ENCODE assay signal across 31 mouse cellular contexts in the genomic region with DNA sequence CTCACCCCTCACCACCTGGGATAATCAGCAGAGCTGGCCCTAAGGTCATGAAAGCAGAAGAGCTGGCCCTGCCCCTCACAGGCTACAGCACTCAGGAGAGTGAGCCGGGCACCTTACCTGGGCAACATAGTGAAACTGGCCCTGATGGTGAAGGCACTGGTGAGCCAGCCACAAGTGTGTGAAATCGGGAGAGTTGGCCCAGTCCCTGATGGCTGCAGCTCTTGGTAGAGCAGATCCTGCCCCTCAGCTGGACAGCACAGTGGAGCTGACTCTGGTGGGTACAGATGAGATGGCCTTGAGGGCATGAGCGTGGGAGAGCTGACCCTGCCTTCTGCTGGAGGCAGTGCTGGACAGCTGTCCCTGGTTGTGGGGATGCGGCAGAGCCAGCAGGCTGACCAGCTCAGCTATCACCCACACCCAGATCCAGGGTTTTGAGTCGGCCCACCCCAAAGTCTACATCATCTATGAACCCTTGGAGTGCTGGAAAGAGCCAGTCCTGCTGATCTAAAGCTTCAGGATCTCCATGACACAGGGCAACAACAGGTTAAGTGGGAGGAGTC. TPM values are rescaled to one million over a fixed set of nuclear protein-coding genes. Genes with fewer than 3 reads are reported as not detected.
DNase-seq lines count a peak whose midpoint lies in the region; ATAC-seq and TF ChIP-seq lines count a peak whose summit lies in the region.
"Had no signal": no experiment of that assay in that cellular context is flagged by ENCODE, and none has a peak within 500 bp of the region (broad histone marks: within the 10 kb centered on the region; RNA-seq: fewer than 3 reads in every experiment).

No protein-coding gene starts in this region.

- DNase-seq in embryonic facial prominence, embryonic 11.5 days (ENCODE audit: low spot score), result no peak
- no peak for DNase-seq in embryonic facial prominence, embryonic 10.5 days (ENCODE audit: low spot score)
- DNase-seq in hindbrain, postnatal 0 days (ENCODE audit: low spot score), result no peak
- no peak for DNase-seq in hindbrain, embryonic 14.5 days (ENCODE audit: low spot score)
- DNase-seq in limb, embryonic 10.5 days (ENCODE audit: low spot score), result no peak
- DNase-seq: adrenal gland, postnatal 10 days; cerebellum, adult 11 months; cerebellum, adult 9-10 months; embryo, embryonic 11 days; gastrocnemius, adult 2 months; gastrocnemius, postnatal 36 days; heart, postnatal 10 days; kidney, adult 9 months; layer of hippocampus, adult 9-11 months; right cerebral cortex, postnatal 4 days; thymus, adult 18-20 months; thymus, postnatal 25 days had no signal

- no peak overlapping the region for H3K4me3 ChIP-seq in embryonic facial prominence, embryonic 11.5 days (ENCODE audit: low read depth, low read length)
- no peak overlapping the region for H3K4me3 ChIP-seq in embryonic facial prominence, embryonic 10.5 days
- H3K4me3 ChIP-seq in hindbrain, postnatal 0 days (ENCODE audit: low read length), result no peak overlapping the region
- no peak overlapping the region for H3K4me3 ChIP-seq in hindbrain, embryonic 14.5 days (replicated peaks; ENCODE audit: low read length)
- no peak overlapping the region for H3K4me3 ChIP-seq in limb, embryonic 13.5 days
- H3K4me3 ChIP-seq in limb, embryonic 10.5 days, result no peak overlapping the region
- H3K4me3 ChIP-seq in myocyte, result no peak overlapping the region
- H3K4me3 ChIP-seq: erythroblast, embryonic 14.5 days; gastrocnemius, adult 2 months; heart, embryonic 13.5 days; hindbrain, embryonic 10.5 days; liver, embryonic 15.5 days; megakaryocyte, embryonic 14.5 days; midbrain, embryonic 12.5 days; neural tube, embryonic 13.5 days had no signal

- no peak overlapping the region for H3K4me2 ChIP-seq in embryonic facial prominence, embryonic 11.5 days (ENCODE audit: low read depth, low read length)
- no peak overlapping the region for H3K4me2 ChIP-seq in hindbrain, postnatal 0 days (ENCODE audit: low read depth, low read length)
- no peak overlapping the region for H3K4me2 ChIP-seq in hindbrain, embryonic 14.5 days (replicated peaks)
- no peak overlapping the region for H3K4me2 ChIP-seq in limb, embryonic 13.5 days (replicated peaks)
- no peak overlapping the region for H3K4me2 ChIP-seq in myocyte (ENCODE audit: low read depth)
- H3K4me2 ChIP-seq: heart, embryonic 13.5 days; liver, embryonic 15.5 days; midbrain, embryonic 12.5 days; neural tube, embryonic 13.5 days had no signal

- ATAC-seq in embryonic facial prominence, embryonic 11.5 days (replicated peaks; ENCODE audit: insufficient number of reproducible peaks, low FRiP score, low TSS enrichment, low read depth), result 0 out of 2 replicates have a peak, but pooled peaks have one; percentile 29
- ATAC-seq in hindbrain, postnatal 0 days, result 0 out of 2 replicates have a peak, but pooled peaks have one; percentile 21
- no peak for ATAC-seq in hindbrain, embryonic 14.5 days (ENCODE audit: low FRiP score)
- peak; percentile 19; the same call in 1 of the 2 replicates for ATAC-seq in limb, embryonic 13.5 days (ENCODE audit: low FRiP score, low read depth)
- ATAC-seq: forebrain, embryonic 16.5 days; hindbrain, embryonic 16.5 days; intestine, postnatal 0 days had no signal

- no peak for TF ChIP-seq POLR2A in myocyte (IDR thresholded peaks at IDR 0.05; ENCODE audit: insufficient read length, low read depth)

- no peak overlapping the region for H3ac ChIP-seq in myocyte (ENCODE audit: control insufficient read depth, insufficient read length)

- no peak overlapping the region for H3K9ac ChIP-seq in embryonic facial prominence, embryonic 11.5 days (replicated peaks; ENCODE audit: low read length)
- no peak overlapping the region for H3K9ac ChIP-seq in hindbrain, postnatal 0 days (replicated peaks; ENCODE audit: low read length)
- H3K9ac ChIP-seq in hindbrain, embryonic 14.5 days, result no peak overlapping the region
- H3K9ac ChIP-seq in limb, embryonic 13.5 days, result no peak overlapping the region
- H3K9ac ChIP-seq: heart, embryonic 13.5 days; liver, embryonic 15.5 days; midbrain, embryonic 12.5 days; neural tube, embryonic 13.5 days had no signal

- H3K79me2 ChIP-seq in myocyte (ENCODE audit: control insufficient read depth, insufficient read depth), result no peaks in the 10 kb centered on the region

- no peaks in the 10 kb centered on the region for H3K27me3 ChIP-seq in embryonic facial prominence, embryonic 11.5 days (ENCODE audit: control insufficient read depth, insufficient read depth, low read length)
- H3K27me3 ChIP-seq in embryonic facial prominence, embryonic 10.5 days (replicated peaks; ENCODE audit: low read depth, poor library complexity, severe bottlenecking), result no peaks in the 10 kb centered on the region
- H3K27me3 ChIP-seq in hindbrain, postnatal 0 days (ENCODE audit: insufficient read depth, low read length), result no peaks in the 10 kb centered on the region
- no peaks in the 10 kb centered on the region for H3K27me3 ChIP-seq in hindbrain, embryonic 14.5 days (ENCODE audit: control insufficient read depth, insufficient read depth, low read length)
- no peaks in the 10 kb centered on the region for H3K27me3 ChIP-seq in limb, embryonic 13.5 days
- no peaks in the 10 kb centered on the region for H3K27me3 ChIP-seq in limb, embryonic 10.5 days (ENCODE audit: low read depth, poor library complexity, severe bottlenecking)
- no peaks in the 10 kb centered on the region for H3K27me3 ChIP-seq in myocyte (ENCODE audit: control insufficient read depth, insufficient read depth, insufficient read length)
- H3K27me3 ChIP-seq: heart, embryonic 13.5 days; liver, embryonic 15.5 days; neural tube, embryonic 13.5 days had no signal

- TF ChIP-seq CTCF in hindbrain, postnatal 0 days (IDR thresholded peaks at IDR 0.05; ENCODE audit: low read depth), result no peak

- H3K36me3 ChIP-seq in embryonic facial prominence, embryonic 11.5 days (replicated peaks; ENCODE audit: control insufficient read depth, insufficient read depth, low read depth, low read length), result no peaks in the 10 kb centered on the region
- no peaks in the 10 kb centered on the region for H3K36me3 ChIP-seq in embryonic facial prominence, embryonic 10.5 days (replicated peaks)
- H3K36me3 ChIP-seq in hindbrain, postnatal 0 days (ENCODE audit: insufficient read depth, low read length), result no peaks in the 10 kb centered on the region
- H3K36me3 ChIP-seq in hindbrain, embryonic 14.5 days (replicated peaks; ENCODE audit: control insufficient read depth, insufficient read depth), result no peaks in the 10 kb centered on the region; the same call in 1 of the 2 replicates
- no peaks in the 10 kb centered on the region for H3K36me3 ChIP-seq in limb, embryonic 13.5 days
- no peaks in the 10 kb centered on the region for H3K36me3 ChIP-seq in limb, embryonic 10.5 days
- H3K36me3 ChIP-seq in myocyte (ENCODE audit: control insufficient read depth, insufficient read depth), result no peaks in the 10 kb centered on the region
- H3K36me3 ChIP-seq: G1E; hindbrain, embryonic 10.5 days; liver, embryonic 15.5 days; midbrain, embryonic 12.5 days had no signal

- H3K4me1 ChIP-seq in embryonic facial prominence, embryonic 11.5 days (ENCODE audit: control insufficient read depth, insufficient read depth, low read length), result no peaks in the 10 kb centered on the region
- H3K4me1 ChIP-seq in embryonic facial prominence, embryonic 10.5 days, result no peaks in the 10 kb centered on the region
- H3K4me1 ChIP-seq in hindbrain, postnatal 0 days (ENCODE audit: insufficient read depth, low read length), result no peaks in the 10 kb centered on the region
- H3K4me1 ChIP-seq in hindbrain, embryonic 14.5 days (replicated peaks; ENCODE audit: control insufficient read depth, insufficient read depth, low read length), result no peaks in the 10 kb centered on the region
- H3K4me1 ChIP-seq in limb, embryonic 13.5 days, result no peaks in the 10 kb centered on the region
- H3K4me1 ChIP-seq in limb, embryonic 10.5 days, result peaks cover 5% of the 10 kb centered on the region; the same call in 1 of the 2 replicates
- H3K4me1 ChIP-seq: hindbrain, embryonic 10.5 days; liver, embryonic 15.5 days; midbrain, embryonic 12.5 days; neural tube, embryonic 13.5 days had no signal

- no peak overlapping the region for H3K27ac ChIP-seq in embryonic facial prominence, embryonic 11.5 days (replicated peaks; ENCODE audit: low read depth, low read length)
- H3K27ac ChIP-seq in embryonic facial prominence, embryonic 10.5 days (replicated peaks), result no peak overlapping the region
- no peak overlapping the region for H3K27ac ChIP-seq in hindbrain, postnatal 0 days
- no peak overlapping the region for H3K27ac ChIP-seq in hindbrain, embryonic 14.5 days
- H3K27ac ChIP-seq in limb, embryonic 13.5 days, result no peak overlapping the region
- H3K27ac ChIP-seq in limb, embryonic 10.5 days, result no peak overlapping the region
- H3K27ac ChIP-seq: gastrocnemius, adult 2 months; heart, embryonic 13.5 days; hindbrain, embryonic 10.5 days; liver, embryonic 15.5 days; midbrain, embryonic 12.5 days; neural tube, embryonic 13.5 days; stomach, postnatal 0 days had no signal

- WGBS in embryonic facial prominence, embryonic 11.5 days, result 77% methylated on average over 5 of the region's 5 CpGs
- WGBS in embryonic facial prominence, embryonic 10.5 days, result 80% methylated on average over 5 of the region's 5 CpGs
- WGBS in hindbrain, postnatal 0 days, result 80% methylated on average over 5 of the region's 5 CpGs
- WGBS in hindbrain, embryonic 14.5 days, result 83% methylated on average over 5 of the region's 5 CpGs
- WGBS in limb, embryonic 13.5 days, result 74% methylated on average over 5 of the region's 5 CpGs
- 62% methylated on average over 5 of the region's 5 CpGs for WGBS in limb, embryonic 10.5 days

- no peaks in the 10 kb centered on the region for H3K9me3 ChIP-seq in embryonic facial prominence, embryonic 11.5 days (replicated peaks; ENCODE audit: control insufficient read depth, low read length)
- no peaks in the 10 kb centered on the region for H3K9me3 ChIP-seq in embryonic facial prominence, embryonic 10.5 days
- no peaks in the 10 kb centered on the region for H3K9me3 ChIP-seq in hindbrain, postnatal 0 days (ENCODE audit: low read length)
- H3K9me3 ChIP-seq in hindbrain, embryonic 14.5 days (ENCODE audit: control insufficient read depth, low read length), result no peaks in the 10 kb centered on the region
- no peaks in the 10 kb centered on the region for H3K9me3 ChIP-seq in limb, embryonic 13.5 days
- no peaks in the 10 kb centered on the region for H3K9me3 ChIP-seq in limb, embryonic 10.5 days (replicated peaks)
- H3K9me3 ChIP-seq: heart, embryonic 13.5 days; hindbrain, embryonic 10.5 days; liver, embryonic 15.5 days; megakaryocyte, embryonic 14.5 days; midbrain, embryonic 12.5 days; neural tube, embryonic 13.5 days had no signal

RNA-seq across cellular contexts. Expression of gene Rin2, which starts 43.7 kb away (rescaled TPM):
- 21.1 and 23.4 TPM in 2 replicates for polyA plus RNA-seq in embryonic facial prominence, embryonic 11.5 days (2014; fragmentation: Nextera tagmentation; extraction: Ambion mirVana)
- 13.7 and 16.2 TPM in 2 replicates for polyA plus RNA-seq in embryonic facial prominence, embryonic 10.5 days (2016; fragmentation: Nextera tagmentation; extraction: Ambion mirVana)
- total RNA-seq in hindbrain, postnatal 0 days (2014; rRNA removed), result 11.7 and 16.2 TPM in 2 replicates
- 9.4 and 9.8 TPM in 2 replicates for polyA plus RNA-seq in hindbrain, postnatal 0 days (2015; fragmentation: Nextera tagmentation; extraction: Ambion mirVana)
- polyA plus RNA-seq in hindbrain, embryonic 14.5 days (2014; fragmentation: Nextera tagmentation; extraction: Ambion mirVana), result 14.8 and 17.1 TPM in 2 replicates
- polyA plus RNA-seq in limb, embryonic 13.5 days (2015; fragmentation: Nextera tagmentation; extraction: Ambion mirVana), result 53.1 and 53.5 TPM in 2 replicates
- 6.3 and 11.8 TPM in 2 replicates for polyA plus RNA-seq in limb, embryonic 10.5 days (2016; fragmentation: Nextera tagmentation; extraction: Ambion mirVana)
- 4.4 TPM for polyA plus RNA-seq in myocyte (2012; fragmentation: generic; extraction: Trizol)
- polyA plus RNA-seq: G1E had no signal
